Mouse (Mus musculus) forebrain, embryonic 14.5 days (tissue): ENCODE measurements around the gene Lmntd2. TPM values are rescaled to one million over a fixed set of nuclear protein-coding genes. Genes with fewer than 3 reads are reported as not detected.

Experiments
- ATAC-seq: fragments of 200-750 bp; cut with Nextera tagmentation; 2 replicates; pipeline ENCODE4 v1.8.0; 2017; ENCODE audit warnings: mild to moderate bottlenecking, moderate library complexity
- DNase-seq: peaks from one replicate; pipeline ENCODE4 v3.0.0-alpha.2; 2015; ENCODE audit warnings: low spot score
- H3K27ac ChIP-seq: fragments of 300-500 bp; sonication (generic); 2 replicates; pipeline ENCODE4 v1.5.1; 2014; ENCODE audit warnings: low read depth, mild to moderate bottlenecking, control low read depth, low read length, moderate library complexity
- H3K27me3 ChIP-seq: fragments of 300-500 bp; sonication (generic); replicated peaks from 2 replicates; pipeline ENCODE4 v1.6.1; 2014; ENCODE audit warnings: low read length, control low read depth, mixed read lengths; ENCODE audit not compliant: control insufficient read depth, insufficient read depth
- H3K36me3 ChIP-seq: fragments of 300-500 bp; sonication (generic); 2 replicates; pipeline ENCODE4 v1.6.1; 2014; ENCODE audit warnings: low read length, control low read depth; ENCODE audit not compliant: control insufficient read depth, insufficient read depth
- H3K4me1 ChIP-seq: fragments of 300-500 bp; sonication (generic); 2 replicates; pipeline ENCODE4 v1.6.1; 2014; ENCODE audit warnings: antibody characterized with exemption, low read length, control low read depth; ENCODE audit not compliant: control insufficient read depth, insufficient read depth
- H3K4me2 ChIP-seq: fragments of 300-500 bp; sonication (generic); 2 replicates; pipeline ENCODE4 v1.6.1; 2014; ENCODE audit warnings: mild to moderate bottlenecking, control low read depth, low read length
- H3K4me3 ChIP-seq: fragments of 300-500 bp; sonication (generic); 2 replicates; pipeline ENCODE4 v1.5.1; 2014; ENCODE audit warnings: low read depth, low read length, control low read depth
- H3K9ac ChIP-seq: fragments of 300-500 bp; sonication (generic); 2 replicates; pipeline ENCODE4 v1.6.1; 2014; ENCODE audit warnings: mild to moderate bottlenecking, low read length, control low read depth, moderate library complexity
- H3K9me3 ChIP-seq: fragments of 300-500 bp; sonication (generic); replicated peaks from 2 replicates; pipeline ENCODE4 v1.6.1; 2016; ENCODE audit warnings: low read length, control low read depth, mixed read lengths; ENCODE audit not compliant: control insufficient read depth
- WGBS: fragments of 180-500 bp; shearing (Covaris S2); extraction: QIAGEN DNeasy Blood & Tissue Kit; methylation state at CpG from one replicate; pipeline ENCODE4 v1.1.7; 2014; 5-methylcytosine and 5-hydroxymethylcytosine counted together
- polyA plus RNA-seq: library from polyadenylated mRNA; unstranded; fragments of >200 nt; fragmentation: Nextera tagmentation; extraction: Ambion mirVana; gene quantifications from 2 replicates; pipeline ENCODE4 v1.2.1, GENCODE M21; 2014

Gene Lmntd2
- polyA plus RNA-seq, 1 experiment from 2014 or later, result 0.95 TPM

DNA sequence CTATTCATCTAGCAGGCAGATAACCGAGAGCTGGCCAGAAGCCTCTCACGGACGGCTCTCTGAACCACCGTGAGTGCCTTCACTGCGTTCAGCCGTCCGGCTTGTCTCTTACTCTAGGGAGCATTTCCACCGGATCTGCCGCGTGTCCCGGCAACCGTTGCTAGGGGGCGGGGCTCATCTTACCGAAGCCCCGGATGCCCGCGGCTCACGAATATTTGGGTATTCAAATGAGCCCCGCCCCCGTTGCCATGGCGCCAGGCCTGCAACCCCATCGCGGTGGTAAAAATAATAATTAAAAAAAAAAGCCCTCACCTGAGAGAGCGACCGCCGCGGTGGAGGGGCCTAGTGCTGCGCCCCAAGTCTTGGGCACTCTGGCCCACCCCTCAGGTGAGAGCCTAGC is 19.1 kb downstream of the Lmntd2 start:
- Histone ChIP-seq H3K36me3 (peaks cover 23% of the 10 kb centered on the region), H3K27ac (peak overlapping the region; percentile 71; the same call in 1 of the 2 replicates), H3K4me3 (peak overlapping the region; percentile 84), H3K27me3 (no peaks in the 10 kb centered on the region), H3K4me1 (peaks cover 5% of the 10 kb centered on the region), H3K4me2 (peak overlapping the region; percentile 98), H3K9me3 (no peaks in the 10 kb centered on the region), H3K9ac (peak overlapping the region; percentile 61)
- ATAC-seq, result peak; percentile 49
- WGBS, result under 1% methylated on average over 28 of the region's 28 CpGs
- DNase-seq, result peak; percentile 96

DNA sequence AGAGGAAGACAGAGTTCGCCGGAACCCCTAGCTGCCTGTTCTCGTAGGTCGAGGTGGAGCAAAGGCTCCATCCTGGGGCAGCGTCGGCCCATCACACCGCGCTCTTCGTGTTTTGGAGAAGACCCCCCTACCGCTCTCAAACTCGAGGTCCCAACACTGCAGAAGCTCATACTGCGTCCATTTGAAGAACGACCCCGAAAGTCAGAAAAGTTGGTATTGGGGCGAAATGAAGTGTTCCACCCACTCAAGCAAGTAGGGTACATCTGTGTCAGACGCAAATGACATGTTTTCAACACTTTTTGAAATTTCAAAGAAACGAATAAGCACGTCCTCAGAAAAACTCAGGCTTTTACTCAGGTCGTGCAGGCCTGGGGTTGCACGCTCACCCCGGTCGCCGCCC is 19.5 kb downstream of the Lmntd2 start:
- peak overlapping the region; percentile 71 for H3K27ac ChIP-seq
- DNase-seq, result no peak
- H3K9me3 ChIP-seq, result no peaks in the 10 kb centered on the region
- H3K4me2 ChIP-seq, result peak overlapping the region; percentile 98
- H3K4me1 ChIP-seq, result peaks cover 5% of the 10 kb centered on the region
- ATAC-seq, result no peak
- no peaks in the 10 kb centered on the region for H3K27me3 ChIP-seq
- under 1% methylated on average over 23 of the region's 23 CpGs for WGBS
- H3K9ac ChIP-seq, result peak overlapping the region; percentile 61
- H3K4me3 ChIP-seq, result peak overlapping the region; percentile 84
- peaks cover 27% of the 10 kb centered on the region for H3K36me3 ChIP-seq

DNA sequence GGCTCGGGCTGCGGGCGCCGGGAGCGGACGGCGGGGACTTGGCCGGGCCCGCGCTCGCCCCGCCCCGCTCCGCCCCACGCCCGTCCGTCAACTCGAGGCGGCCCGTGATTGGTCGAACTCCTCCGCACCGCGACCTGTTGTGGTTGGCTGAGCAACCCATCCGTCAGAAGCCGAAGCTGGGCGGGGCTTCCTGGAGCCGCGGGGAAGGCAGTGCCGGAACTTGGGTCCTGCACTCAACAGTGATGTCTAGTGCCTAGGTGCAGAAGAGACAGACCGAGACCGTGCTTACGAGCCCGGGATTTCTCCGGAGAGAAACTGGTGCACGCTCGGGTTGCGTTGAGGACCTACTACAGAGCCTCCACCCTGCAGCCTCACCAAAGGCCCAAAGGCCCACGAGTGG is 19.9 kb downstream of the Lmntd2 start, which contains the start of the genes Hras and Lrrc56:
Gene Hras (minus strand): TSS at position 58 of the 400 bp plus-strand sequence.
Gene Lrrc56 (plus strand): TSS at position 210 of the 400 bp plus-strand sequence.
- Histone ChIP-seq H3K4me2 (peak within 1 kb of the TSS; percentile 98), H3K9ac (peak within 1 kb of the TSS; percentile 95), H3K4me3 (peak within 1 kb of the TSS; percentile 84), H3K27me3 (no peaks in the 10 kb centered on the region), H3K36me3 (peaks cover 32% of the 10 kb centered on the region), H3K9me3 (no peaks in the 10 kb centered on the region), H3K27ac (peak within 1 kb of the TSS; percentile 71), H3K4me1 (peaks cover 5% of the 10 kb centered on the region)
- WGBS, result under 1% methylated on average over 34 of the region's 39 CpGs
- DNase-seq (peak; percentile 98), ATAC-seq (peak; percentile 95)

DNA sequence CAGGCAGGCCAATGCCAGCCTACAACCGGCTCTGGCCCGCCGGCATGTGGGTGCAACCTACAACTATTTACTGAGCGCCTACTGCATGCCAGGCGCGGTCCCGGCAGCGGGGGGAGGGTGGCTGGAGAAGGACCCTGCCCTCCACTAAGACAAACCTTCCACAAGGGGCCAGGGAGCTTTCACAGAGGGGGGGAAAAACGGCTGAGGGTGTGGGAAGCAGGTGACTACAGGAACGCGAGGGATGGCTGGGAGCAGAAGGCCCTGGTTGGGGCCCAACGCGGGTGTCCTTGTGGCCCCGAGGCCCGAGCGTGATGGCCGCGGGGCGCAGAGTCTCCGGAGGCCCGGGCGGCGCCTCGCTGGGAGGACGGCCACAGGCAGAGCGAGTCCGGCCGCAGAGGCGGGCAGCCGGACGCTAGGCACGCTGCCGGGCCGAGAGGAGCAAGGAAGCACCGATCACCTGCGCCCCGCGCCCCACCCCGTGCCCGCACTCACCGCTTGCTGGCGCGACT is 20.5 kb downstream of the Lmntd2 start:
- ATAC-seq, result peak; percentile 10
- no peaks in the 10 kb centered on the region for H3K27me3 ChIP-seq
- H3K36me3 ChIP-seq, result peaks cover 35% of the 10 kb centered on the region
- peaks cover 5% of the 10 kb centered on the region for H3K4me1 ChIP-seq
- peak overlapping the region; percentile 68 for H3K27ac ChIP-seq
- no peaks in the 10 kb centered on the region for H3K9me3 ChIP-seq
- no peak for DNase-seq
- peak overlapping the region; percentile 93 for H3K4me2 ChIP-seq
- peak overlapping the region; percentile 95 for H3K9ac ChIP-seq
- WGBS, result 2% methylated on average over 35 of the region's 43 CpGs
- H3K4me3 ChIP-seq, result peak overlapping the region; percentile 84

DNA sequence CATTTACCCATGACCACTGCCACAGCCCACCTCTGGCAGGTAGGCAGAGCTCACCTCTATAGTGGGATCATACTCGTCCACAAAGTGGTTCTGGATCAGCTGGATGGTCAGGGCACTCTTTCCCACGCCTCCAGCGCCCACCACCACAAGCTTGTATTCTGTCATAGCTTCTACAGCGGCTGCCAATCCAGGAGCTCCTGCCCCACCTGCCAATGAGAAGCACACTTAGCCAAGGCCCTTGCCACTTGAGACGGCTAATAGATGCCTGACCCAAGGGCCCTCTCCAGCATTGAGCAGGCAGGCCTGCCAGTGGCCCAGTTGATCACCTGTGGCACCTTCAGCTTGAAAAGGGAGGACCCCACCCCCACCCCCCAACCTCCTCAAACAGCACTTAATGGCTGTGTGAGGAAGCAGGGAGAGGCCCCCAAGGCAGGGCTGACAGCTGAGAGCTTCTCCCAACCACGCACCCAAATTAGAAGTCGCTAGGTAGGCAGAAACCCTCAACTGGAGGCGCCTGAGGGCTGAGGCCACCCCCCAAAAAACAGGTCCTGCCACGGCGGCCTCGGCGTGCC is 21.0 kb downstream of the Lmntd2 start:
- ATAC-seq, result no peak

DNA sequence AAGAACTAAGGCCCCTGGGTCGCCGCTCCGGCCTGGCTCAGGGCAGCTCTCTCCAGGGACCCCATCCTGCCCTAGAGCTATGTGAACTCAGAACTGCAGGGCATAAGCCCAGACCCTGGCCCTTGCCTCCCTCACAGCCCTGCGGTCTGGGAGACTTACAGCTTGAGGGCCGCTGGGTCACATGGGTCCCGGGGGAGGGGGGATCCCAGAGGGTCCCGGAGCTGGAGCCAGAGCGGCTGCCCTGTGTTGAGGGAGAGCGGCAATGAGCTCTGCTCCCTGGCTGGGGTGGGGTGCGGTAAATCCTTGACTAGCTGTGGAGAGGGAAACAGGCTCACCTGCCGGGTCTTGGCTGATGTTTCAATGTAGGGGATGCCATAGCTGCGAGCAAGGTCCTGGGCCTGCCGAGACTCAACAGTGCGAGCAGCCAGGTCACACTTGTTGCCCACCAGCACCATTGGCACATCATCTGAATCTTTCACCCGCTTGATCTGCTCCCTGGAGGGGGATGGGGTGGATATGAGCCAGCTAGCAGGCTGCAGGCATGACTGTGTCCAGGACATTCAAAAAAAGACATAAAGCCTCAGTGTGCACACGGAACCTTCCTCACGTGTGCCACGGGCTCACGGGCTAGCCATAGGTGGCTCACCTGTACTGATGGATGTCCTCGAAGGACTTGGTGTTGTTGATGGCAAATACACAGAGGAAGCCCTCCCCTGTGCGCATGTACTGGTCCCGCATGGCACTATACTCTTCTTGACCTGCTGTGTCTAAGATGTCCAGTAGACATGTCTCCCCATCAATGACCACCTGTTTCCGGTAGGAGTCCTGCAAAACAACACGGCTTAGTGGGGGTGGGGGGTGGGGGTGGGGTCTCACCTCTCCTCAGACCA is 21.8 kb downstream of the Lmntd2 start:
- peaks cover 35% of the 10 kb centered on the region for H3K36me3 ChIP-seq
- no peaks in the 10 kb centered on the region for H3K27me3 ChIP-seq
- ATAC-seq (no peak), DNase-seq (no peak)
- 92% methylated on average over 24 of the region's 24 CpGs for WGBS
- peak overlapping the region; percentile 93; the same call in 1 of the 2 replicates for H3K4me2 ChIP-seq
- no peak overlapping the region for H3K4me3 ChIP-seq
- H3K4me1 ChIP-seq, result peaks cover 5% of the 10 kb centered on the region
- no peaks in the 10 kb centered on the region for H3K9me3 ChIP-seq
- H3K27ac ChIP-seq, result no peak overlapping the region
- no peak overlapping the region for H3K9ac ChIP-seq

More for the DNA sequence above, 21.0 kb downstream of the Lmntd2 start:
- peak overlapping the region; percentile 95 for H3K9ac ChIP-seq
- peaks cover 35% of the 10 kb centered on the region for H3K36me3 ChIP-seq
- H3K9me3 ChIP-seq, result no peaks in the 10 kb centered on the region
- H3K27ac ChIP-seq, result peak overlapping the region; percentile 68; the same call in 1 of the 2 replicates
- peak overlapping the region; percentile 93 for H3K4me2 ChIP-seq
- 26% methylated on average over 12 of the region's 12 CpGs for WGBS
- DNase-seq, result no peak
- peaks cover 5% of the 10 kb centered on the region for H3K4me1 ChIP-seq
- peak overlapping the region; percentile 84 for H3K4me3 ChIP-seq
- no peaks in the 10 kb centered on the region for H3K27me3 ChIP-seq

DNA sequence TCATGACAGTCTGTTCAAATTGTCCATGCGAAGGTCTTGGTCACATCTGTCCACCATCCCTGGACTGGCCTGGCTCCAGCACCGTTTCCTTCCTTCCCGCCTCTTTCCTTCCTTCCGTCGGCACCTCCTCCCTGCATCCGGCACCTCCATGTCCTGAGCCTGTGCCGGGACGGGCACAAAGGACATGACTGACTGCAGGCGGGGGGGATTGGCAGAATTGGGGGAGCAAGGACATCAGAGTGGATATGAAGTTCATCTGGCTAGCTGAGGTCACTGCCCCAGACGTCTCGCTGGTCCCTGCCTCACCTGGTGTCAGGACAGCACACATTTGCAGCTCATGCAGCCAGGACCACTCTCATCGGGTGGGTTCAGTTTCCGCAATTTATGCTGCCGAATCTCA is 22.8 kb downstream of the Lmntd2 start:
- 92% methylated on average over 14 of the region's 14 CpGs for WGBS
- H3K4me3 ChIP-seq, result no peak overlapping the region
- no peak overlapping the region for H3K9ac ChIP-seq
- no peaks in the 10 kb centered on the region for H3K27me3 ChIP-seq
- H3K36me3 ChIP-seq, result peaks cover 35% of the 10 kb centered on the region
- H3K4me1 ChIP-seq, result peaks cover 5% of the 10 kb centered on the region
- H3K4me2 ChIP-seq, result no peak overlapping the region
- ATAC-seq (no peak), DNase-seq (no peak)
- no peak overlapping the region for H3K27ac ChIP-seq
- no peaks in the 10 kb centered on the region for H3K9me3 ChIP-seq

DNA sequence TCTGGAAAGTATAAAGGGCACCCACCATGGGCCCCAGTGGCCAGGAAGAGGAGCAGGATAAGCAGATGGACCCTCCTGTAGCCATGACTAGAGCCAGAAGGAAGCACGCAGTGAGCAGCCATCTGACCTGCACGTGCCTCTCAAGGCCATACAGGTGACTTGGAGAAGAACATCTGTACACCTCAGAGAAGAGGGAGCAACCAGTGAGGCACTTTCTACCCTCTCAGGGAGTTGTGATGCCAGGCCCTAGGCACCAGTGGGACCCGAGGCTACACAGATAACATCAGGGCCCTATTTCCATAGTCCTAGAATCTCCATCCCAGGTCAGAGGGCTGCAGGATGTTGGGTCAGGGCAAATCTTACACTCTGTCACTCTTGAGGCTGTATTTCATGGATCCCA is 23.7 kb downstream of the Lmntd2 start:
- ATAC-seq (no peak), DNase-seq (no peak)
- no peak overlapping the region for H3K4me2 ChIP-seq
- H3K27me3 ChIP-seq, result no peaks in the 10 kb centered on the region
- H3K36me3 ChIP-seq, result peaks cover 35% of the 10 kb centered on the region
- WGBS, result 91% methylated on average over 3 of the region's 3 CpGs
- H3K9ac ChIP-seq, result no peak overlapping the region
- H3K4me1 ChIP-seq, result peaks cover 5% of the 10 kb centered on the region
- H3K4me3 ChIP-seq, result no peak overlapping the region
- H3K9me3 ChIP-seq, result no peaks in the 10 kb centered on the region
- H3K27ac ChIP-seq, result no peak overlapping the region
